Mouse (Mus musculus) bone marrow macrophage, adult 2 months (primary cell): ENCODE measurements around the gene Ppil4.

Source experiments
- CTCF ChIP-seq: IDR thresholded peaks from 2 replicates; pipeline ENCODE4 v1.5.1; 2012; ENCODE audit warnings: low read depth, mild to moderate bottlenecking, low read length, moderate library complexity
- POLR2A ChIP-seq: IDR thresholded peaks from 2 replicates; pipeline ENCODE4 v1.6.1; 2012; ENCODE audit warnings: mild to moderate bottlenecking, low read depth, low read length, borderline replicate concordance

DNA sequence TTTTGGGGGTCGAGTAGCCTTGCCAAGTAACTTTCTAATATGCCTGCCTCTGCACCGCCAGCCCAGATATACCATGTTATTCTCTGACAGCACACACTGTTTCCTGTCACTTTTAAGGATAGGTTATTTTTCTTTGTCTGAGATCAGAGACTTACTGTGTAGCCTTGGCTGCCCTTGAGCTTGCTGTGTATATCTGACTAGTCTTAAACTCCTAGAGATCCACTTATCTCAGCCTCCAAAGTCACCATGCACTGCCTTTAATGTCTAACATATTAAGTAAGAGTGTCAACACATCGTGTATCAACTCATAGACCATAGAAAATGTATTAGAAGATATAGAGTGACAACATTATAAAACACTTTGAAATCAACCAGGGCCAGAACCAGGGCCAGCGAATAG lies 26.9 kb downstream of the Ppil4 start:
- no peak for TF ChIP-seq CTCF
- no peak for TF ChIP-seq POLR2A
